Mouse (Mus musculus) 416B (cell line): ENCODE results near the gene Tmem104.

ENCODE experiments used
- DNase-seq: peaks from one replicate; pipeline ENCODE4 v3.0.0; 2011; ENCODE audit warnings: low read depth

The Tmem104 gene

DNA sequence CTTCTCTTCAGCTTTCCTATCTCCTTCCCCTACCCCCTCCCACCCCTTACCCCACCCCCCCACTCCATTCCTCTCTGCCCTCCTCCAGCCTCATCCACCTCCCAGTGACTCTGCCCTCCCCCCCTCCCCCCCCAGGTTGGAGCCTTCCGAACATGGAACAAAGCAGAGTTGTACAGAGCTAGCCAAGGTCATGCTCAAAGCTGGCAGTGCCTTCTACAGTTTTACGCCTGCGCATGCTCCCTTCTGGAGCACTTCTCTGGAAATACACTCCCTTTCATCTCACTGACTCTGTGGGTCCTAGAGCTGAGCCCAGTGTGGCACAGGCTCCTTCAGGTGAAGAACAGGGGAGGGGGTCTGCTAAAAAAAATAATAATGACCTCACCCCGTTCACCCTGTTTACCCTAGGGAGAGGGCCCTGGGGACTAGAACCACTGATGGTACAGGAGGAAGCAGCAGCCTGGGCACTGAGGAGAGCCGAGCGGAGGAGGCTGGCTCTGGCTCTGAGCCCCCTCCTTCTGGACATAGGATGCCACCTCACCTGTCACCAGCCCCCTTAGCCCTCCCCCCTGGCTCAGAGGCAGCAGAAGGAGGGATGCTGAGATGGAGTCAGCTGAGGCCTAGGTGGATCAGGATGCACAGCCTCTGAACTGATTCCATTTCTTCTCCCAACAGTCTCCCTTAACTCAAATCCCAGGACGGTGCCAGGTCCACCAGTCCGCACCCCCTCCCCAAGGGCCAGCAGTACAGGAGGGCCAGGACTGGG, 95.6 kb downstream of the Tmem104 start:
- no peak for DNase-seq

GRCm38 (mm10) chr11:115283486-115283765, 96.1 kb downstream of the Tmem104 start:
- no peak for DNase-seq

DNA sequence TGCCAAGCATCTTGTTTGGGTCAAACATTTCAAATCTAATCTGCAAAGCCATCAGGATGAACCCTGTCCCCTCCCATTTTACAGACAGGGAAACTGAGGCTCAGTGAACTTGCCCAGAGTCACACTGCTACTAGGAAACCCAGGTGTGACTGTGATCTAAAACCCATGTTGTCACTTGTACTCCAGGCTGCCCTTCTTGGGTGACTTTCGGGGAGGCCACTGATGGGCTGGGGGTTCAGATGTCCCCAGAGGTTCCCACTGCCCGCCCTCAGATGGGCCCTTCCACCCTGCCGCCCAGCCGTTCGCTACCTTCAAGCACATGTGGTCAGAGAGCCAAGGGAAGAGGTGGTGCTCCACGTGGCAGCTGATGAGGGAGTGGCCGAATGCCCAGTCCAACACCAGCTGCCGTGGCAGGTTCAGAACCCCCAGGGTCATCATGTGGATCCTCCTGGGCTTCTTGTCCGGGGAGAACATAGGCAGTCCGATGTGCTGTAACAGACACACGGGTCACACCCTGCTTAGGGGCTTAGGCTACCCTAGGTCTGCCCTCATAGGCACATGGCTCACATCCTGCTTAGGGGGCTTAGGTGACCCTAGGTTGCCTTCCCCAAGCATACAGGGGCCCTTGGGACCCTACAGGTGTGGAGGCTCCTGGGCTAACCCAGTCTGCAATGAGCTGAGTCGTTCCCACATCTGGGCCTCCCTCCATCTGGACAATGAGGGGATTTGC, 96.8 kb downstream of the Tmem104 start:
- no peak for DNase-seq

DNA sequence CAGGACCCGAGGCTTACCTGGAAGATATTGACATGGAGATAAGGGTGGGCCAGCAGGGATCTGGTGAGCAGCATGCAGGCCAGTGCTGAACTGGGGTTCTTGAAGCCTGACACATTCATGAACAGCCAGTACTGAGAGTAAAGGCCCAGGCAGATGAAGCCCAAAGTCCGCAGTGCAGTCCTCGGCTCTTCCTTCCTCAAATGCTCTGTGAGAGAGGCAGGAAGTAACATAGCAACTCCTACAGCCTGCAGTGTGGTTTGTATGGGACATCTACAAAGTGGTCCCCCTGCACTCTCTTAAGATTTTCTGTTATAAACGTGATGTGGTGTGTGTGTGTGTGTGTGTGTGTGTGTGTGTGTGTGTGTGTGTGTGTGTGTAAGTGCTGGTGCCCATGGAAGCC, 98.0 kb downstream of the Tmem104 start:
- DNase-seq, result peak; percentile 49

DNA sequence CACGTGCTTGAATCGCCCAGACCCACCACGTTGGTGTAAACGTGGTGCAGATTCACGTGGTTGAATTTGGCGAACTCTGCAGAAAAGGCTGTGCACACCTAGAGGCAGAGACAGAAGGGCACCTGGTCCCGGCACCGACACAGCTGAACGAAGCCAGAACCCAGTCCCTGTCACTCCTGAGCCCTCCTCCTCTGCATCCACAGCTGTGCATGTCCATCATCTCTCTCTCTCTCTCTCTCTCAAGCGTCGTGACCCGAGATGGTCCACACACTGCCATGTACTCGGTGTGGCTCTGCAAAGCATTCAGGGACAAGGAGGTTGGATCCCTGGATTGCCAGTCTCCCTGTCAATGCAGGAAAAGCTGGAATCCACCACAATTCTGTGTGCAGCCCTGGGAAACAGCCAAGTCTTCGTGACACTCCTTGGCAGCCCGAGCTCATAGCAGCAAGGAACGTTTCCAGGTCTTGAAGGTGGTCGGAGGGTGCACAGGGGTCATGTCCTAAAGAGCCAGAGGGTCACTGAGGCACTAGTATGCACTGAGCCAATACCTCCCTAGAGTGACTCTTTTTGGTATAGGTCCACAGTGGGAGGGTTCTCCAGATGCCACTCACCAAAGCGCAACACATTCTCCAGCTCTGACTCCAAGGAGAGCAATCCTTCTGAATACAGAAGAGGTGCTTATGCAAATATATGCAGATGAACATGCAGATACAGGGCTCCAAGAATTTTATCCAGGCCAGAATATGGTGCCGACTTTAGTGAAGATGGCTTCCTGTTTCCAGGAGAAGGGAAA, 99.1 kb downstream of the Tmem104 start:
- DNase-seq, result no peak

- peak; percentile 69 for DNase-seq
Observed at GRCm38 (mm10) chr11:115287386-115287785, 100.1 kb downstream of the Tmem104 start.

DNA sequence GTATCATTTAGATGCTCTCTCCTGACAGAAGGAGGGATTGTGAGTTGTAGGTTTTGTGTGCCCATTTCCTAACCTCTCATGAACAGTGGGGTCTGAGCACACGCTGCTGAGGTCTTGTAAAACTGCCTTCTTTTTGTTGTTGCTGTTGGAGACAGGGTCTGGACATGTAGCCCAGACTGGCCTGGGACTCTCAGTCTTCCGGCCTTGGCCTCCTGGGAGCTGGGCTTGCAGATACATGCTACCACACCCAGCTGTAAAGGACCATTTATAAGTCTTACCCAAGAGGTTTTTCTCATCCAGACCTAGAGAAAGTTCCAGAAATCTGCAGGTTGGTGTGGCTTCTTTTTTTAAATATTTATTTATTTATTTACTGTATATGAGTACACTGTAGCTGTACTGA, 101.0 kb downstream of the Tmem104 start:
- DNase-seq, result no peak

GRCm38 (mm10) chr11:115289885-115290284, 102.6 kb downstream of the Tmem104 start:
- peak; percentile 60 for DNase-seq

DNA sequence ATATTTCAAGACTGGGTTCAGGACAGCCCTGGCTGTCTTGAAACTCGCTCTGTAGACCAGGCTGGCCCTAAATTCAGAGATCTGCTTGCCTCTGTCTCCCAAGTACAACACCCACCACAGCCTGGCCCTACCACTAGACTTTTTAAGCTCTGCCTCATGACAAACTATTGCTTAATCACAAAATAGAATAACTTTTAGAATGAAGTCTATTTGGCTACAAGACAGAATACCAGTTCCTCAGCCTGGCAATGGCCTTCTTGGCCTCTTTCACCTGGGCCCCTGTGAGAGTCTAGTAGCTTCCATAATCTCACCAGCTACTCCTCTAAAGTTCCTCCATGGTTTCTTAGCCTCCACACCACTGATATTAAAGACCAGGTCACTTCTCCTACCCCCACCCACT, 103.0 kb downstream of the Tmem104 start:
- DNase-seq, result no peak

- peak; percentile 21 for DNase-seq
Observed at GRCm38 (mm10) chr11:115290919-115291318, 103.6 kb downstream of the Tmem104 start.

DNA sequence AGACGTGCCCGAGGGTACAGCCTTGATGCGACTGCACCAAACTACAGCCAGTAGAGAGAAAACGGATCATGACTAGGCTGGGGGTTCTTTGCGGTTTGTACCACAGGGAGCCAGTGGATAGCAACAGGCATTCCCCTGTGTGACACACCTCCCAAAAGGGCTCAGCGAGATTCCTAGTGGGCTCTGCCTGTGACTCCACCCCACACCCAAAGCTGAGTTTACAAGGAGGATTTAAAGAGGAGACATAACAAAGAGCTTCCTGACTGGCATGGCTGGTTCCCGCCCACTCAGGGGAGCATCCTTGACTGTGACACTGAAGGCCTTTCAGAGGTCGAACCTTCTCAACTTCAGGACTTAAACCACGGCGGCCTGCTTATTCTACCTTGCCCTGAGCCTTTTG, 104.2 kb downstream of the Tmem104 start:
- DNase-seq, result no peak

GRCm38 (mm10) chr11:115292631-115293375, 105.5 kb downstream of the Tmem104 start:
- peak; percentile 75 for DNase-seq

GRCm38 (mm10) chr11:115295939-115296338, 108.7 kb downstream of the Tmem104 start:
- DNase-seq, result no peak
